Mouse (Mus musculus): Measurements from ENCODE around the gene Wdr20. TPM values are rescaled to one million over a fixed set of nuclear protein-coding genes. Genes with fewer than 3 reads are reported as not detected.
"Not testable (repeated sequence)": the region's sequence is repeated elsewhere in the genome, so short reads cannot be mapped to it uniquely, and the experiment has no call there.

The Wdr20 gene
- total RNA-seq, 2 experiments from 2014 or later, result 25.4 to 25.9 TPM

GRCm38 (mm10) chr12:110707451-110707850 is 30.3 kb upstream of the Wdr20 start:
- ATAC-seq (replicated peaks; ENCODE audit: poor library complexity, severe bottlenecking), result no peak

- no peak for ATAC-seq (replicated peaks; ENCODE audit: poor library complexity, severe bottlenecking)
These were observed 26.5 kb upstream of the Wdr20 start for GRCm38 (mm10) chr12:110711270-110711669.

- no peak; the same call in 1 of the 2 replicates for ATAC-seq (replicated peaks; ENCODE audit: poor library complexity, severe bottlenecking)
These were observed 24.0 kb upstream of the Wdr20 start for GRCm38 (mm10) chr12:110713784-110714183.

- ATAC-seq (replicated peaks; ENCODE audit: poor library complexity, severe bottlenecking), result peak; percentile 59
These were observed 23.5 kb upstream of the Wdr20 start for GRCm38 (mm10) chr12:110714215-110714614.

GRCm38 (mm10) chr12:110716004-110716403 is 21.7 kb upstream of the Wdr20 start:
- ATAC-seq (replicated peaks; ENCODE audit: poor library complexity, severe bottlenecking), result no peak

DNA sequence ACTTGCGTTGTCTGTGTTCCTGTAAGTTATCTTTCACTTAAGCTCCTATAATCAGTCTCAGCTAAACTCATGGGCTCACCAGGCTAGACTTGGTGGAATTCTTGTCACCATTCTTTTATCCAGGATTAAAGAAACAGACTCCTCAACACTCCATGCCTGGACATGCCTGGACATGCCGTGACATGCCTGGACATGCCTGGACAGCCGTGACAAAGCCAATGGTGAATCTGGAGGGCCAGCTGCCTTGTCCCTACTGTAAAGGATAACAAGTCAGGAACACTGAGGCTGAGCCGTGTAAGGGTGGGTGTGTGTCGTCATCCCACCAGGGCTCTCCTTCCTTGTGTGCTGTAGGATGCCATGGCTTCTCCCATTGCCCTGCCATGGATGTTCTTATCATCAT is 12.7 kb upstream of the Wdr20 start:
- ATAC-seq (replicated peaks; ENCODE audit: poor library complexity, severe bottlenecking), result no peak

- ATAC-seq (replicated peaks; ENCODE audit: poor library complexity, severe bottlenecking), result no peak
These were observed 12.3 kb upstream of the Wdr20 start for GRCm38 (mm10) chr12:110725489-110725888.

DNA sequence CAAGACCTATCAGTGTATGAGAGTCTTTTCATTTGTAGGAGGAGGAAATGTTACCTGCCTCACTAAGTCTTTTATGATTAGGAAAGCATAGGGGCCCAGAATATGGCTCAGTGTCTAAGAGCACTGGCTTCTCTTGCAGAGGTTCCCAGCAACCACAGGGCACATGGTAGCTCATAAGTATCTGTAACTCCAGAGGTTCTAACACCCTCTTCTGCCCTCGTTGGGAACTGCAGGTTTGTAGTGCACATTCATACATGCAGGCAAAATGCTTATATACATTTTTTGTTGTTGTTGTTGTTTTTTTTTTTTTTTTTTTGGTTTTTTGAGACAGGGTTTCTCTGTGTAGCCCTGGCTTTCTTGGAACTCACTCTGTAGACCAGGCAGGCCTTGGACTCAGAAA is 11.3 kb upstream of the Wdr20 start:
- no peak for ATAC-seq (replicated peaks; ENCODE audit: poor library complexity, severe bottlenecking)

GRCm38 (mm10) chr12:110733254-110733653 is 4.5 kb upstream of the Wdr20 start:
- not testable (repeated sequence) for ATAC-seq (replicated peaks; ENCODE audit: poor library complexity, severe bottlenecking)

DNA sequence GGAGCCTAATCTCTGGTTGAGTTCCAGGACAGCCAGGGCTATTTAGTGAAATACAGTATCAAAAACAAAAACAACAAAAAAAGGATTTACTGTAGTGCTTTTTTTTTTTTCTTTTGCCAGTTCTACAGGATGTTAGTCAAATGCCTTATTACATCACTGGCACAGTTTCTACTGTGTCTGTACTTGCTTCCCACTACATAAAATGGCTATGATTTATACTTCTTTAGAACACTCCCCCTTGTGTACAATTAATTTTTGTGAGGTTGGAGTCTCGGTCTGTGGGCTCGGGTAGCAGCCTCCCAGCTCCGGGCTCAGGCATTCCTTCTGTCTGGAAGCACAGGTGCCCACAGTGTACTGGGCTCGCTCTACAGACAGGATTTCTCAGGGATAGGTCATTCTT is 1.1 kb upstream of the Wdr20 start:
- ATAC-seq (replicated peaks; ENCODE audit: poor library complexity, severe bottlenecking), result peak; percentile 43

DNA sequence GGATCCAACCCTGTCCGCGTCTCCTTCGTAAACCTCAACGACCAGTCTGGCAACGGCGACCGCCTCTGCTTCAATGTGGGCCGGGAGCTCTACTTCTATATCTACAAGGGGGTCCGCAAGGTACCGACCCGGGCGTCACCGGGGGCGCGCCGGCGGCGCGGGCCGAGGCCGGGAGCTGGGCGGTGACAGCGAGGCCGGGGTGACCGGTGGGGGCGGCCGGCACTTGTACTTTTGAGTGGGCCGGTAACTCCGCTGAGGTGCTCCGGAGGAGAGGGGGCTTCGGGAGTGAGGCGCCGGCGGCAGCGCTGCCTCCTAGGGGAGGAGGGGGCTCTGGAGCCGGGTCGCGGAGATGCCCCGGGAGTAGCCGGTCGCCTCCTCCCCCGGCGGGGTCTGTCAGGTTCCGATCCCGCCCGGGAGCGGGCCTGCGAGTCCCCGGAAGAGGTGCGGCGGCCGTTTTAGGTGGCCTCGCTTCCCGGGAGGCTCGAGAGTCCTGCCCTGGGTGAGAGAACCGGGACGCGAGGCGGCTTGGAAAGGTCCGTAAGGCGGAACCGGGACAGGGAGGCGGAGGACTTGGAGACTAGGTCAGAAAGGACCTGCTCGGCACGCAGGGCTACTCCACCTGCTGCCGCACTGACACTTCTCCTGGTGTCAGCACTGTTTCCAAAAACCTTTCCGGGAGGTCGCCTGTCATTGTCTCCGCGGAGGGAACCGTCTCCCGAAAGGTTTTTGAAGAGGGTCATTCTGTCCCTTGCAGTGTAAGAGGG is 596 bp downstream of the Wdr20 start:
- 0 out of 2 replicates have a peak, but pooled peaks have one; percentile 6 for ATAC-seq (replicated peaks; ENCODE audit: poor library complexity, severe bottlenecking)

DNA sequence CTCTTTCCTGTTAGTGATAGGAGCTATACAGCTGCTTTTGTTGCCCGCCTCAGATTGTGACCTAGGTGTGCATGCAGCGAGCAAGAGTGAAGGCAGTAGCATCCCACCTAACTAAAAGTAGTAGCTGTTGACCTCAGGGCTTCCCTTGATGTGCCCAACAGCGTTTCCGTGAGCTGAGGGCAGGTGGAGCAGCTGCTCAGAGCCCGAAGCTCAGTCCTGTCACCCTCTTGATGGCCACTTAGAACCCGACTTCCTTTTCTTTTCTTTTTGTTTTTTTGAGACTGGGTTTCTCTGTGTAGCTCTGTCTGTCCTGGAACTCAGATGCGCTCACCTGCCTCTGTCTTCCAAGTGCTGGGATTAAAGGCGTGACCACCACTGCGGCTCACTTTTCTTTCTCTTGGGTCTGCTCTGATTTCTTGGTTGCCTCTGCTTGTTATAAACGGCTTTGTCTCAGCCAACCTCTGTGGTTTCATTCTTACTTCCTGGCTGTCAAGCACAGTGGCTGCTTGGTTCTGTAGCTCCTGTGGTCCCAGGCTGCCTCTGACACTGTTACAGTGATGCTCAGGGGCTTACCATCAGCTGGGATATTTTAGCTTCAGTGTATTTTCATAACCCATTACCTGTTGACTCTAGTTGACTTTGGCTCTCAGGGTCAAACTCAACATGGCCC is 13.2 kb downstream of the Wdr20 start:
- no peak; the same call in 1 of the 2 replicates for ATAC-seq (replicated peaks; ENCODE audit: poor library complexity, severe bottlenecking)

GRCm38 (mm10) chr12:110752703-110753102 is 15.0 kb downstream of the Wdr20 start:
- ATAC-seq (replicated peaks; ENCODE audit: poor library complexity, severe bottlenecking), result no peak

- ATAC-seq (replicated peaks; ENCODE audit: poor library complexity, severe bottlenecking), result no peak
These were observed 16.2 kb downstream of the Wdr20 start for GRCm38 (mm10) chr12:110753976-110754375.

- peak; percentile 37 for ATAC-seq (replicated peaks; ENCODE audit: poor library complexity, severe bottlenecking)
These were observed 19.4 kb downstream of the Wdr20 start for GRCm38 (mm10) chr12:110757161-110757560.

DNA sequence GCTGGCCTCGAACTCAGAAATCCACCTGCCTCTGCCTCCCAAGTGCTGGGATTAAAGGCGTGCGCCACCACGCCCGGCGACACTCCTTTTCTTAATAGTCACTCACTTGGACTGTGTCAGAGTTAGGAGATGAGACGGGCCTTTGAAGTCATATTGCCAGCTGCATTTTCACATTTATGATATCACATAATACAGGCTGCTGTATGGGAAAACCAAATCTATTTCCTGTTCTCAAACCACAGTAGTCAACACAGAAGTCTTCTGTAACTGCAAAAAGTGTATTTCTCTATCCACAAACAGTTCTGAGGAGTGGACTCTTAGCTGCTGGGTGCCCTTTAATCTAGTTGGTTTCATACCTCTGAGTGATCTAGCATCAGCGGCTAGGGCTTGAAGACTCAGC is 21.2 kb downstream of the Wdr20 start:
- ATAC-seq (replicated peaks; ENCODE audit: poor library complexity, severe bottlenecking), result peak; percentile 12

- ATAC-seq (replicated peaks; ENCODE audit: poor library complexity, severe bottlenecking), result no peak
These were observed 24.6 kb downstream of the Wdr20 start for GRCm38 (mm10) chr12:110762321-110762720.

GRCm38 (mm10) chr12:110764531-110764930 is 26.8 kb downstream of the Wdr20 start:
- peak; percentile 96 for ATAC-seq (replicated peaks; ENCODE audit: poor library complexity, severe bottlenecking)

- no peak for ATAC-seq (replicated peaks; ENCODE audit: poor library complexity, severe bottlenecking)
These were observed 30.8 kb downstream of the Wdr20 start for GRCm38 (mm10) chr12:110768562-110768961.

GRCm38 (mm10) chr12:110769660-110770297 is 32.0 kb downstream of the Wdr20 start:
- no peak; the same call in 1 of the 2 replicates for ATAC-seq (replicated peaks; ENCODE audit: poor library complexity, severe bottlenecking)

Data from granulocyte monocyte progenitor cell, adult 5-6 weeks (primary cell).